Mouse (Mus musculus): ENCODE measurements around the gene Esam.

- no peak for TF ChIP-seq CTCF (IDR thresholded peaks at IDR 0.05; ENCODE audit: borderline replicate concordance, extremely low read depth, insufficient read depth, insufficient read length)
- TF ChIP-seq POLR2A (IDR thresholded peaks at IDR 0.05; ENCODE audit: borderline replicate concordance, extremely low read depth, insufficient read depth, insufficient read length, poor library complexity, severe bottlenecking): no peak
These were observed 41.5 kb downstream of the Esam start for GRCm38 (mm10) chr9:37569231-37569835.

All from brain, embryonic 14.5 days (tissue).